Mouse (Mus musculus): ENCODE data around the gene Slc24a3. TPM values are rescaled to one million over a fixed set of nuclear protein-coding genes. Genes with fewer than 3 reads are reported as not detected.

Slc24a3 gene
- polyA plus RNA-seq, 1 experiment from 2014 or later = 8.8 TPM

GRCm38 (mm10) chr2:145217422-145217821, 49.9 kb downstream of the Slc24a3 start:
- Histone ChIP-seq H3K4me2 (ENCODE audit: low read length) (no peak overlapping the region), H3K27ac (ENCODE audit: low read depth) (no peak overlapping the region), H3K36me3 (ENCODE audit: control insufficient read depth, insufficient read depth, low read length) (no peaks in the 10 kb centered on the region), H3K9me3 (ENCODE audit: control insufficient read depth, low read length) (no peaks in the 10 kb centered on the region), H3K4me1 (replicated peaks; ENCODE audit: control insufficient read depth, insufficient read depth, low read length) (0 out of 2 replicates have a peak, but pooled peaks cover 7% of the 10 kb centered on the region), H3K9ac (ENCODE audit: low read length) (no peak overlapping the region), H3K27me3 (replicated peaks; ENCODE audit: control insufficient read depth, insufficient read depth, low read length) (no peaks in the 10 kb centered on the region), H3K4me3 (ENCODE audit: low read depth, low read length) (no peak overlapping the region)
- DNase-seq (ENCODE audit: low spot score) (no peak), ATAC-seq (replicated peaks; ENCODE audit: low FRiP score, low TSS enrichment, low read depth) (no peak)
- WGBS = 95% methylated on average over 2 of the region's 2 CpGs

GRCm38 (mm10) chr2:145219246-145219645, 51.7 kb downstream of the Slc24a3 start:
- Histone ChIP-seq H3K4me1 (replicated peaks; ENCODE audit: control insufficient read depth, insufficient read depth, low read length) (0 out of 2 replicates have a peak, but pooled peaks cover 7% of the 10 kb centered on the region), H3K9ac (ENCODE audit: low read length) (no peak overlapping the region), H3K36me3 (ENCODE audit: control insufficient read depth, insufficient read depth, low read length) (no peaks in the 10 kb centered on the region), H3K27me3 (replicated peaks; ENCODE audit: control insufficient read depth, insufficient read depth, low read length) (no peaks in the 10 kb centered on the region), H3K27ac (ENCODE audit: low read depth) (no peak overlapping the region), H3K9me3 (ENCODE audit: control insufficient read depth, low read length) (no peaks in the 10 kb centered on the region), H3K4me3 (ENCODE audit: low read depth, low read length) (no peak overlapping the region), H3K4me2 (ENCODE audit: low read length) (no peak overlapping the region)
- WGBS = 64% methylated on average over 6 of the region's 6 CpGs
- DNase-seq (ENCODE audit: low spot score) (no peak), ATAC-seq (replicated peaks; ENCODE audit: low FRiP score, low TSS enrichment, low read depth) (0 out of 2 replicates have a peak, but pooled peaks have one; percentile 8)

- WGBS = 87% methylated on average over 4 of the region's 4 CpGs
Measured at GRCm38 (mm10) chr2:145223646-145224045, 56.1 kb downstream of the Slc24a3 start.

DNA sequence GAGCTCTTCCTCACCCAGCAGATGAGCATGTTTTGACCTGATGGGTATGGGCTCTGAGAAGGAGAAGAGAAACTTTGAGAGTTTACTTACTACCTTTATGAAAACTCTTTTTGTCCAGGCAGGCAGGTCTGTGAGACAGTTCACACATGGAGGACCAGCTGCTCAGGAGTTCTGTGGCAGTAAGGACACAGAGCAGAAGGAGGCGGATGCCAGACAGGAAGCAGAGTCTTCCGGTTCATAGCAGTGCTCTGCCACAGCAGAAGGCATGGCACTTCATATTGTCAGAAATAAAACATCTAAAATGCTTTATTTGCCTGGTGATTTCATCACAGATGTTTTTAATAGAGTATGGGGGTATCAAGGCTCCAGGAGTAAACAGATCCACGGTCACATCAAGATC, 58.1 kb downstream of the Slc24a3 start:
- H3K4me1 ChIP-seq (replicated peaks; ENCODE audit: control insufficient read depth, insufficient read depth, low read length) = peaks cover 4% of the 10 kb centered on the region; the same call in 1 of the 2 replicates

More at GRCm38 (mm10) chr2:145223646-145224045, 56.1 kb downstream of the Slc24a3 start:
- Histone ChIP-seq H3K36me3 (ENCODE audit: control insufficient read depth, insufficient read depth, low read length) (no peaks in the 10 kb centered on the region), H3K27ac (ENCODE audit: low read depth) (no peak overlapping the region), H3K4me1 (replicated peaks; ENCODE audit: control insufficient read depth, insufficient read depth, low read length) (peaks cover 7% of the 10 kb centered on the region; the same call in 1 of the 2 replicates), H3K4me3 (ENCODE audit: low read depth, low read length) (no peak overlapping the region), H3K4me2 (ENCODE audit: low read length) (no peak overlapping the region), H3K9me3 (ENCODE audit: control insufficient read depth, low read length) (no peaks in the 10 kb centered on the region), H3K9ac (ENCODE audit: low read length) (no peak overlapping the region), H3K27me3 (replicated peaks; ENCODE audit: control insufficient read depth, insufficient read depth, low read length) (no peaks in the 10 kb centered on the region)
- DNase-seq (ENCODE audit: low spot score) (no peak), ATAC-seq (replicated peaks; ENCODE audit: low FRiP score, low TSS enrichment, low read depth) (no peak)

DNA sequence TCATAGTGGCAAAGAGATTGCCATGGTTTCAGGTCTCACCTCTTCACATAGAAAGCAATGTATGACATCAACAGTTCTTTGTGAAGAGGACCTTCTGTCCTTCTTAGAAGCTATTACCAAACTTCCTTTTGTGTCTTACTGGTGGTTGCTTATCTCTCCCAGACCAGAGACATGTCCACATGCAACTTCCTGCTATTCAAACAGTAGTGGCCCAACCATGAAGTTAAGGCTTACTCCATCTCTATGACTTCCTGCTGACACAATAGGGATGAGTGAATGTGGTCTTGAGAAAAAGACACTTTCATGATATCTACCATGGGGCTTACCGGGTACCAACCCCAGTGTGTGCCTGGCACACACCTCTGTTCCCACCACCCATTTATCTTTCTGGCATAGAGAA, 58.5 kb downstream of the Slc24a3 start:
- no peak overlapping the region for H3K4me2 ChIP-seq (ENCODE audit: low read length)
- DNase-seq (ENCODE audit: low spot score) (no peak), ATAC-seq (replicated peaks; ENCODE audit: low FRiP score, low TSS enrichment, low read depth) (no peak)
- H3K27ac ChIP-seq (ENCODE audit: low read depth) = no peak overlapping the region
- H3K4me3 ChIP-seq (ENCODE audit: low read depth, low read length) = no peak overlapping the region
- H3K9ac ChIP-seq (ENCODE audit: low read length) = no peak overlapping the region
- H3K4me1 ChIP-seq (replicated peaks; ENCODE audit: control insufficient read depth, insufficient read depth, low read length) = peaks cover 4% of the 10 kb centered on the region; the same call in 1 of the 2 replicates
- 93% methylated on average over 1 of the region's 1 CpGs for WGBS
- no peaks in the 10 kb centered on the region for H3K27me3 ChIP-seq (replicated peaks; ENCODE audit: control insufficient read depth, insufficient read depth, low read length)
- H3K9me3 ChIP-seq (ENCODE audit: control insufficient read depth, low read length) = no peaks in the 10 kb centered on the region
- H3K36me3 ChIP-seq (ENCODE audit: control insufficient read depth, insufficient read depth, low read length) = no peaks in the 10 kb centered on the region

More for the DNA sequence above, 58.1 kb downstream of the Slc24a3 start:
- no peak overlapping the region for H3K9ac ChIP-seq (ENCODE audit: low read length)
- no peaks in the 10 kb centered on the region for H3K27me3 ChIP-seq (replicated peaks; ENCODE audit: control insufficient read depth, insufficient read depth, low read length)
- H3K4me2 ChIP-seq (ENCODE audit: low read length) = no peak overlapping the region
- DNase-seq (ENCODE audit: low spot score) (no peak), ATAC-seq (replicated peaks; ENCODE audit: low FRiP score, low TSS enrichment, low read depth) (no peak)
- WGBS = 50% methylated on average over 3 of the region's 3 CpGs
- H3K4me3 ChIP-seq (ENCODE audit: low read depth, low read length) = no peak overlapping the region
- no peaks in the 10 kb centered on the region for H3K36me3 ChIP-seq (ENCODE audit: control insufficient read depth, insufficient read depth, low read length)
- no peaks in the 10 kb centered on the region for H3K9me3 ChIP-seq (ENCODE audit: control insufficient read depth, low read length)
- no peak overlapping the region for H3K27ac ChIP-seq (ENCODE audit: low read depth)

GRCm38 (mm10) chr2:145227351-145227750, 59.8 kb downstream of the Slc24a3 start:
- Histone ChIP-seq H3K36me3 (ENCODE audit: control insufficient read depth, insufficient read depth, low read length) (no peaks in the 10 kb centered on the region), H3K9me3 (ENCODE audit: control insufficient read depth, low read length) (no peaks in the 10 kb centered on the region), H3K4me1 (replicated peaks; ENCODE audit: control insufficient read depth, insufficient read depth, low read length) (peaks cover 4% of the 10 kb centered on the region; the same call in 1 of the 2 replicates), H3K9ac (ENCODE audit: low read length) (no peak overlapping the region), H3K27ac (ENCODE audit: low read depth) (no peak overlapping the region), H3K4me3 (ENCODE audit: low read depth, low read length) (no peak overlapping the region), H3K4me2 (ENCODE audit: low read length) (no peak overlapping the region), H3K27me3 (replicated peaks; ENCODE audit: control insufficient read depth, insufficient read depth, low read length) (no peaks in the 10 kb centered on the region)
- 93% methylated on average over 5 of the region's 5 CpGs for WGBS
- ATAC-seq (replicated peaks; ENCODE audit: low FRiP score, low TSS enrichment, low read depth) = no peak
- no peak for DNase-seq (ENCODE audit: low spot score)

DNA sequence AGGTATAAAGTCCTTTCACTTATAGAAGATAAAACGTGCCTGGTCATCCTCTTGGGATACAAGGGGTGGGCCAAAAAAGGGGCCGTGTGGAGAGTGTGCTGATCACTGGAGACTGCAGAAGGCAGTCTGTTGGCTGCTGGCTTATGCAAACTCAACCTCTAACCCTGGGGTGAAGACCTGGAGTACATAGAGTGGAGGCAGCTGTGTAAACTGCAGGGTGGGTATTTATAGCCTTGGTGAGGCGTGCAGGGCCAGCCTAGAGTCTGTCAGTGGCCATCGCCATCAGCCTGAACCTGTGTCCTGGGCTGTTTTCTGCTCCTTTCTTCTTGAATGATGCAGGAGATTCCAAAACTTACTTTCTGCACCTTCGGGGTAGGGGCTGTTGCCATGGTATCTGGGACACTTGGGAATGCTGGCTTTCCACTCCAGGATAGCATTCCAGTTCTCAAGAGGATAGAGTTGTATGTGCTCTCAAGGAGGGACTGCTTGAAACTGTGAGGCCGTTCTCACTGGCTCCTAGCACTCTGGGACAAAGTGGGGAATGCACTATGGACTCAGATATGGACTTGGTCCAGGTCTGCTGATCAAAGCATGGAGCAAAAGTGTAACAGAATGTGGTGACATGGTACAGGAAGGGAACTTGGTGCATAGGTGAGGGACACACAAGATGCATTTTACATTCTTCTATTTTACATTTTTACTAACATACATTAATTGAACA, 65.4 kb downstream of the Slc24a3 start:
- Histone ChIP-seq H3K27me3 (replicated peaks; ENCODE audit: control insufficient read depth, insufficient read depth, low read length) (no peaks in the 10 kb centered on the region), H3K9ac (ENCODE audit: low read length) (no peak overlapping the region), H3K27ac (ENCODE audit: low read depth) (no peak overlapping the region), H3K36me3 (ENCODE audit: control insufficient read depth, insufficient read depth, low read length) (no peaks in the 10 kb centered on the region), H3K4me2 (ENCODE audit: low read length) (no peak overlapping the region), H3K9me3 (ENCODE audit: control insufficient read depth, low read length) (no peaks in the 10 kb centered on the region), H3K4me1 (replicated peaks; ENCODE audit: control insufficient read depth, insufficient read depth, low read length) (peaks cover 18% of the 10 kb centered on the region), H3K4me3 (ENCODE audit: low read depth, low read length) (no peak overlapping the region)
- WGBS = 32% methylated on average over 6 of the region's 6 CpGs
- ATAC-seq (replicated peaks; ENCODE audit: low FRiP score, low TSS enrichment, low read depth) (peak; percentile 68; the same call in 1 of the 2 replicates), DNase-seq (ENCODE audit: low spot score) (peak; percentile 50)

DNA sequence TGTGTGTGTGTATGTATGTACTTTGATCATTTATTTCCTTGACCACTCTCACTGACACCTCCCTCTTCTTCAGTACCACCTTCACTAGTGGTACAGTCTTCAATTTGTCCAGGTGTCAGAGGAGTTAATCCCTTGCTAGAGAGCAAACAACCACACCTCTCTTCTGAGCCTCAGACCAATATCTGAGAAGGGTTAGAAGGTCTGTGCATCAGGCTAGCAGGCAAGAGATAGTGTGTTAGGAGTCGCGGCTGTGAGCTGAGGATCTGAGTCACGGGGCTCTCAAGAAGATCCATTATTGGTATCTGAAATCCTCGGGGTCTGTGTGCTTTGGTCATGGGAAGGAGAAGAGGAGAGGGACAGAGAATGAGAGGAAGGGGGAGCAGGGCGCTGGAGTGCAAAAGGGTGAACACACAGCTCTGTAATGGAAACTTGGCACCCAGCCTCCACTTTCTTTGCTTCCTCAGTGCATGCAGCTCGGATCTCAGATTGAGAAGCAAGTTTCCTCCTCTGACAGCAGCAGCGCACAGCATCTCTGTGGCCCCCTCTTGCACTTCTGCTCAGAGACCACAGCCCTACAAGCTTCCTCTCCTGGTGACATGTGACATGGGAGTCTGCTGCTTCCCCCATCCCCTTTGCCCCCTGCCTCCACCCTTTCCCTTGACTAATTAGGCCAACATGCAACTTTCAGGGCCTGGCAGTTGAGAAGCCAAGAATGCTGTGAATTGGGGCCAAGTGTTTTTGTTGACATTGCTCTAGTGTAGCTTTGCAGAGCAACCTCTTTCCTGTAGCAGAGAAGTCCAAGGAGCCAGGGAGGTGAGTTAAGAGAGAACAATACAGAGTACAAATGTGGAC, 66.2 kb downstream of the Slc24a3 start:
- Histone ChIP-seq H3K9me3 (ENCODE audit: control insufficient read depth, low read length) (no peaks in the 10 kb centered on the region), H3K27ac (ENCODE audit: low read depth) (0 out of 2 replicates have a peak overlapping the region, but pooled peaks have one; percentile 23), H3K36me3 (ENCODE audit: control insufficient read depth, insufficient read depth, low read length) (no peaks in the 10 kb centered on the region), H3K4me2 (ENCODE audit: low read length) (no peak overlapping the region), H3K4me1 (replicated peaks; ENCODE audit: control insufficient read depth, insufficient read depth, low read length) (peaks cover 18% of the 10 kb centered on the region), H3K4me3 (ENCODE audit: low read depth, low read length) (no peak overlapping the region), H3K9ac (ENCODE audit: low read length) (no peak overlapping the region), H3K27me3 (replicated peaks; ENCODE audit: control insufficient read depth, insufficient read depth, low read length) (no peaks in the 10 kb centered on the region)
- ATAC-seq (replicated peaks; ENCODE audit: low FRiP score, low TSS enrichment, low read depth) (peak; percentile 73), DNase-seq (ENCODE audit: low spot score) (no peak)
- WGBS = 29% methylated on average over 7 of the region's 7 CpGs
